Mouse (Mus musculus) erythroid progenitor cell, adult 5-6 weeks (primary cell): ENCODE measurements around the gene Fbxl4. TPM values are rescaled to one million over a fixed set of nuclear protein-coding genes. Genes with fewer than 3 reads are reported as not detected.

Experiments used
- ATAC-seq: replicated peaks from 2 replicates; pipeline ENCODE4 v1.8.0; 2016; ENCODE audit warnings: moderate number of reproducible peaks, mild to moderate bottlenecking, moderate TSS enrichment, inconsistent platforms; ENCODE audit not compliant: poor library complexity, low FRiP score, severe bottlenecking
- total RNA-seq, 2 experiments: library from RNA; stranded (forward) in 1 of 2; stranded (reverse) in 1 of 2; fragments of 150-400 nt in 1 of 2; fragments of 186-747, 209-891 nt in 1 of 2; gene quantifications; 2 replicates each; pipeline versions ENCODE4 v1.2.3 to v1.2.4; 2015 to 2017; ENCODE audit warnings: low replicate concordance in 2 of 2

Gene Fbxl4
- total RNA-seq, 2 experiments from 2014 or later: 2.6 to 4.2 TPM

- ATAC-seq: no peak
Measured at GRCm38 (mm10) chr4:22469575-22469974, 112.2 kb downstream of the Fbxl4 start.

DNA sequence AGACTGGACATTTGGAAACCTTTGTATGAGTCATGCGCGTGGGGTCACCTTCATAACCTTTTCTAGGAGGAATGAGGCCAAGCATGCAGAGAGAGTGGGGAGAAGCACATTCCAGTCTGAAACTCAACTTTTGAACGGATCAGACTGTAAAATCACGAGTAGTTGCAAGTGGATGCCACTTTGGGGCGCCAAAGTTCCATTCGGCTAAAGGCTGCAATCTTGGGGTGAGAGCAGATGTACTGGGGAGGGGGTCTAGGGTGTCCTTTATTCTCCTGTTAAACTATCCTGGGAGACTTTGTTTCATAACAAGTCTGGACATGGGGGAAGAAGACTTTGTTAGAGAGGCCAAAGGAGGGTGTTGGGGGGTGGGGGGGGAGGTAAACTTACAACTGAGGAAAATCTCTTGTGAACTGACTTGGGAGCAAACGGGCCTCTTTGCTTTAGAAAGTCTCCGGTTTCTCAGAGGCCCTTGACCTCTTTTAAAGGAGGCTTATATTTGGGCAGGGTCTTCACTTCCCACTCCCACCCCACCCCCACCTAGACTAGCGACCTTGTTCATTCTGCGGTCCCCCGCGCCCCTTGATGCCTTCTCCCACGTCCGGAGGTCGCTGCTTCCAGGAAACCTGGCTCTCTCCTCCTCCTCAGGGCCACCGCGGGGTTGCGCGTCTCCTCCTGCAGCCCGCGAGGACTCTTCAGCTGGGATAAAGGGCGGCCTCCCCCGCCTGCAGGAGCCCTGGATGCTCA lies 119.8 kb downstream of the Fbxl4 start:
- ATAC-seq: no peak

- ATAC-seq: no peak
Measured at GRCm38 (mm10) chr4:22477711-22478230, 120.4 kb downstream of the Fbxl4 start.

- ATAC-seq: no peak
Measured at GRCm38 (mm10) chr4:22478488-22479367, 121.4 kb downstream of the Fbxl4 start.

- ATAC-seq: no peak
Measured at GRCm38 (mm10) chr4:22479368-22480090, 122.2 kb downstream of the Fbxl4 start.

DNA sequence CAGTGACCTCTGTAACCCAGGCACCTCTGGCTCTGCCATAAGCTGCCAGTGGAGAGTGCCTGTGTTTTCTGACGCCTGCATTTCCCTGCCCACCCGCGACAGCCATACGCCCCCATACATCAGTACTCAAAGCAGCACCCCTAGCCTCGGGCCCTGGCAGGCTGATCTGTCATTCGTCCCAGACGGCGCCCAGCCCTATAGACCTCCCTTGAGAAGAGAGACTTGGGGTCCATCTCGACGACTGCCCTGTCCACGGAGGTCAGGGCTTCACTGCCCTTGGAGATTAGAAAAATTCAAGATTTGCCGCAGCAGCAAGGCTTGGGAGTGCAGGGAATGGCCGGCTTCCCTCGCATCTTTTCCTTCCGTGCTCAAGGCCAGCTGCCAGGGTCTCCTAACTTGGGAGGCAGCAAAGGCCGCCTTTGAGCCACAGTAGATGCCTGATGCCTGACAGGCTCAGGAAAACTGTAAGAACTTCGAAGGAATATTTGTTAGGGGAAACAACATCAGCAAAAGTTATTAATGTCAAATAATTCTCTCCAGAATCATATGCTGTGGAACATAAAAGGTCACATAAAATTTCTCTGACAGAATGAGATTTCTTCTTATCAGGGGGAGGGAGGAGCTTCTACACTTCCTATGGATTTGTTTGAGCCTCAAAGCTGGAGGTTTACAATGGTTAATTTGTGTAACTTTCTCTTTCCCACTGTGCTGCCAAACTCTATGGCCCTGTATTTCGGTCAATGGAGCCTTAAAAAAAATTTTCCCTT lies 122.9 kb downstream of the Fbxl4 start:
- no peak for ATAC-seq

GRCm38 (mm10) chr4:22480858-22481205 lies 123.5 kb downstream of the Fbxl4 start:
- ATAC-seq: no peak

DNA sequence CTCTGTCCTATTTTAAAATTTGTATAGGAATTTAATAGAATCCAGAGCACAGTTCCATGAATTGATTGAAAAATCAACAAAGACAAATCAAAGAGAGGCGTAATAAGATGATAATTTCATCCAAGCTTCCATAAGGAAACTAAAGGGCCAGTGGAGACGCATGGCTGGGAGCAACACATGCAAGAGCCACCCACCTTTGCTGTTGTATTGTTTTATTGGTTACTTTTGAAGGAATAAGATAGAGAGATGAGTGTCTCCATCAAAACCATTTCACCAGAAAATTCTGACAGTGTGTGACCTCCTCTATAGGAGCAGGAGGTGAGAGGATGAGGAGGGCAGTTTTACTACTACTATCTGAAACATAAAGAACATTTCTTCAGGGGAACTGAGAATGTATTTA lies 124.8 kb downstream of the Fbxl4 start:
- ATAC-seq: no peak

DNA sequence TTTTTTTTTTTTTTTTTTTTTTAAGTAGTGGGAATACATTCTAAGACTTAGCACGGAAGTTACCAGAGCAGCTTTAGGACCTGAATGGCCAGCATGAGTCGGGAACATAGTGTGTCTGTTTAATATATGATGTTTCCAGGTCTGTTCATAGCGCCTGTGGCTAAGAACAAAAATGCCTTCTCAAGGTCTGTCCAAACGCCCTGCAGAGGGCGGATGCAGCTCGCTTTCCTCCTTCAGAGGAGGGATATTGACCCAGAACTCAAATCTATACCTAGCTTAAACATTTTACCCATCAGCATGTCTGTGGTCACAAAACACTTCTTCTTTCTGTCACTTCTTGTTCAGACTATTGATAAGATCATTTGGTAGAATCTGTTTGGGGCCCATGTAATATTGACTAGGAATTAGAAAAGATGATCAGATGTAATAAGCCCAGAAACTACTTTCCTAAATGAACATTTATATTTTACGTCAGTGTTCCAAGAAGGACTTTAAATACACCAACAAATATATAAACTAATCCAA lies 125.5 kb downstream of the Fbxl4 start:
- no peak for ATAC-seq

DNA sequence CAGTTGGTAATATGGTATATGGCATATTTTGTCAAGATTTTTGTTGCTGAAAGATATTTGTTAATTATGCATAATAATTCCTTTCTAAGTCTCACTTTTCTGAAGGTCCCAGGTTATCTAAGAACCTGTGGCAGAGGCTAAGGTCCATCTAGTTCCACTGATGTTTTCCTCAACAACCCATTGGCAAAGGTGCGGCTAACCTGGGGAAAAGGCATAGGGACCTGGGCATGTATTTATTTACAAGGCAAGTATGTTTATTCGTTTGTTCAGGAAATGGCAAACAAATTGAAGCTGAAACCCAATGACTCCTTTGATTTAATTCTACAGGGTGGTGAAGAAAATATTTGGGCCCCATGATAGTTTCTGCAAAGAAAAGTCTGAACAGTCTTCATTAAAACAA lies 126.2 kb downstream of the Fbxl4 start:
- ATAC-seq: no peak

Other genes starting within 250 kb of the Fbxl4 start
- gene Pou3f2, start 130.8 kb downstream of the Fbxl4 start, total RNA-seq (2015; ENCODE audit: low replicate concordance): not detected in 2 replicates
- not detected in 2 replicates for gene Pou3f2, start 130.8 kb downstream of the Fbxl4 start, total RNA-seq (2017; ENCODE audit: low replicate concordance)